Mouse (Mus musculus): ENCODE measurements at regions not wholly inside any gene's neighbourhood (a gene's known extent, or its start where the extent isn't known, plus 50 kb on each side); places are given as distances from the start of the nearest gene placed in this dataset.
"Not testable (repeated sequence)": the region's sequence is repeated elsewhere in the genome, so short reads cannot be mapped to it uniquely, and the experiment has no call there.

GRCm38 (mm10) chr1:168659578-168659977 is 227.5 kb upstream of the Pbx1 start:
- H3K27ac ChIP-seq (ENCODE audit: insufficient read depth, low read length), result no peak overlapping the region
- TF ChIP-seq CTCF (IDR thresholded peaks at IDR 0.05; ENCODE audit: extremely low read depth, insufficient read depth, low read length) (no peak), POLR2A (IDR thresholded peaks at IDR 0.05; ENCODE audit: extremely low read depth, insufficient read depth, low read length) (no peak)
- no peak overlapping the region for H3K4me3 ChIP-seq (ENCODE audit: insufficient read depth, low read length)
- no peaks in the 10 kb centered on the region for H3K4me1 ChIP-seq (ENCODE audit: control insufficient read depth, insufficient read depth, low read length)

DNA sequence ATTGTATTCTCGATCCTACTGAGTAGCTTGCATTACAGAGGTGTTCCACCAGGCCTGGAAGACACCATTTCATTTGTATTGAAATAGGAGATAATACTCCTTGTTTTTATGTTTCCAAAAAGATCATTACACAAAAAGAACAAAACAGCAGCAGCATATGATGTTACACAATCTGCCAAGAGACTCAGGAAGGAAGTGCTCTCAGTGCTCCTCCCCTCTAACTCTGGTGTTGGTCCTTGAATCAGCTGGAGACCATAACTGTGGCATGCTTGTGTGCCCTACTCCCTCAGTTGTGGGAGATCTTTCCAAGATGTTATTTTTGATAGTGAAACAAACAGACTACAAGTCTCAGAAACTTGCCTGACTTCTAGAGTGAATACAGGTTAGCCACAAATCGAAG is 200.8 kb upstream of the Pbx1 start:
- no peaks in the 10 kb centered on the region for H3K4me1 ChIP-seq (ENCODE audit: control insufficient read depth, insufficient read depth, low read length)
- no peak for TF ChIP-seq CTCF (IDR thresholded peaks at IDR 0.05; ENCODE audit: extremely low read depth, insufficient read depth, low read length)
- TF ChIP-seq POLR2A (IDR thresholded peaks at IDR 0.05; ENCODE audit: extremely low read depth, insufficient read depth, low read length), result no peak
- no peak overlapping the region for H3K27ac ChIP-seq (ENCODE audit: insufficient read depth, low read length)
- H3K4me3 ChIP-seq (ENCODE audit: insufficient read depth, low read length), result no peak overlapping the region

DNA sequence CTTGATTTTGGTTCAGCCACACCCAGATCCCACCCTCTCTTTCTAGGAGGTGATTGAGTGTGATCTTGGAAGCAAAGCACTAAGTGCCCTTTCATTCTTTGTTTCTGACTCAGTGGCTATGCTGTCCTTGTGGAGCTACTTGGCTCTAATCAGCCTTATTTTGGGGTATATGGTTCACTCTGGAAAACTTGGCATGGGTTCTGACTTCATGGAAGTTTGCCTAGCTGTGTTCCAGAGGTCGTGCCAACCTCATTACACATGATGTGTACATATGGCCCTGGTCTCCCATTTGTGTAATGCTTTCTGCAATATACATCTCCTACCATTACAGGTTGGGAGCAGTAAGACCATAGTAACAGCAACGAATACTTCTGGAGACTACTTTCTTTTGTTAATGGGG is 199.9 kb upstream of the Pbx1 start:
- no peak overlapping the region for H3K4me3 ChIP-seq (ENCODE audit: insufficient read depth, low read length)
- no peak overlapping the region for H3K27ac ChIP-seq (ENCODE audit: insufficient read depth, low read length)
- H3K4me1 ChIP-seq (ENCODE audit: control insufficient read depth, insufficient read depth, low read length), result no peaks in the 10 kb centered on the region
- TF ChIP-seq CTCF (IDR thresholded peaks at IDR 0.05; ENCODE audit: extremely low read depth, insufficient read depth, low read length), result no peak
- TF ChIP-seq POLR2A (IDR thresholded peaks at IDR 0.05; ENCODE audit: extremely low read depth, insufficient read depth, low read length), result no peak

DNA sequence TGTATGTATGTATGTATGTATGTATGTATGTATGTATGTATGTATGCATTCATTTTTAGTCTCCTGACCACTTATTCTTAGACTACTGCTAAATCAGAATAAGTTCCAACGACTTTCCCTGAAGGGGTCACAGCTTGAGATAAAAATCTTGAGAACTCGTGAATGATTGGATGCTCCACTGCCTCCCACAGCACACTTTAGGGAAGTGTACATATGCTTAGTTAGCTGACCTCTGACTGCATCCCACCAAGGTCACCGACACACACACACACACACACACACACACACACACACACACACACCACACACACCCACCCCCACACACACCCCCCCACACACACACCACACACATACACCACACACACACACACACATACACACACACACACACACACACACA is 169.9 kb upstream of the Pbx1 start:
- not testable (repeated sequence) for H3K4me1 ChIP-seq (ENCODE audit: control insufficient read depth, insufficient read depth, low read length); H3K27ac ChIP-seq (ENCODE audit: insufficient read depth, low read length); H3K4me3 ChIP-seq (ENCODE audit: insufficient read depth, low read length)

DNA sequence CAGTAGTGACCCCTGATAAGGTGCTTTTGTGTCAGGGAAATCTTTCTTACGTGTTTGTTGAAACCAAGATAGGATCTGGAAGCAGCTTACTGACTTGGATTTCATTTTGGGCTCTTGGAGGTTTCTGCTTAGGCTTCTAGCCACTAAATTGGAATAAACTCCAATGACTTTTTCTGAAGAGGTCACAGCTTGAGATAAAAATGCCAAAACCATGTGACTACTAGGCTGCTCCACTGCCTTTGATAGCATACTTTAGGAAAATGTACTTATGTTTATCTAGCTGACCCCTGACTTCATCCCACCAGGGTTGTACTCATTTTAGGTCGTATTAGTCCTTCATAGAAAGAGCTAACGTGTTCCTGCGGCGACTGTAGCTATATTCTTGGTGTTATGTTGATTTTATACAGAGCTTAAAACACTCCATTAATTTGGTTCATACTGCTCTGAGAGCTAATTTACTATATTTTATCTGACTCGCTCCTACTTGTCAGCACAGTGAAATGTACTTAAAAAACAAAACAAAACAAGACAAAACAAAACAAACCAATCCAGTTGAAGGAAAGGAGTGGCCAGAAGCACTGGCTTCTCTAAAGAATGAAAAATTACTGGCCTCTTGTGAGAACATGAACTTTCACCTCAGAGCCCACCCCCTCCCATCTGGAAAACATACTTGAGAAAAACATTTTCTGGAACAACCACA is 168.5 kb upstream of the Pbx1 start:
- Histone ChIP-seq H3K4me3 (ENCODE audit: insufficient read depth, low read length) (no peak overlapping the region), H3K27ac (ENCODE audit: insufficient read depth, low read length) (no peak overlapping the region), H3K4me1 (ENCODE audit: control insufficient read depth, insufficient read depth, low read length) (no peaks in the 10 kb centered on the region)
- no peak for TF ChIP-seq POLR2A (IDR thresholded peaks at IDR 0.05; ENCODE audit: extremely low read depth, insufficient read depth, low read length)
- TF ChIP-seq CTCF (IDR thresholded peaks at IDR 0.05; ENCODE audit: extremely low read depth, insufficient read depth, low read length), result no peak

DNA sequence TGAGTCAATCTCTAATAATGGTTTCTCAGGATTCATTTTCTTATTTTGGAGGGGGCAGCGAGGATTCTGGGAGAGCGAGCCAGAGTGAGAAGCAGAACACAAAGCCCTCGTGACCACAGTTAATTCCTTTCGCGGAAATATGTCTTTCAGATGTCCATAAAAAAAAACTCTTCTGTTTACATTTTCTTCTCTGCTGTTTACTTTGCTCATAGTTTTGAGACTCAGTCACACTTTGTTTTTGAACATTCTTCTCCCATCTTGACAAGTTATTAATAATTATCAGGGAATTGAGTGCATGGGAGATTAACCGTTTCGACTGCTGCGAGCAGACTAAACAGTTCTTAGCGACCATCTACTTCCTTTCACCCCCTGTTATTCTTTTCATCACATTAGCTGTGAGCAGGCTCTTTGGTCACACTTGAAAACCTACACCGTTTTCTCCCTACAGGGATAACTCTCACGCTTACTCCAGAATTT is 166.2 kb upstream of the Pbx1 start:
- Histone ChIP-seq H3K4me1 (ENCODE audit: control insufficient read depth, insufficient read depth, low read length) (no peaks in the 10 kb centered on the region), H3K27ac (ENCODE audit: insufficient read depth, low read length) (no peak overlapping the region), H3K4me3 (ENCODE audit: insufficient read depth, low read length) (no peak overlapping the region)
- no peak for TF ChIP-seq CTCF (IDR thresholded peaks at IDR 0.05; ENCODE audit: extremely low read depth, insufficient read depth, low read length)

GRCm38 (mm10) chr1:168597495-168597894 is 165.4 kb upstream of the Pbx1 start:
- Histone ChIP-seq H3K27ac (ENCODE audit: insufficient read depth, low read length) (no peak overlapping the region), H3K4me3 (ENCODE audit: insufficient read depth, low read length) (no peak overlapping the region), H3K4me1 (ENCODE audit: control insufficient read depth, insufficient read depth, low read length) (no peaks in the 10 kb centered on the region)
- no peak for TF ChIP-seq CTCF (IDR thresholded peaks at IDR 0.05; ENCODE audit: extremely low read depth, insufficient read depth, low read length)
- no peak for TF ChIP-seq POLR2A (IDR thresholded peaks at IDR 0.05; ENCODE audit: extremely low read depth, insufficient read depth, low read length)

DNA sequence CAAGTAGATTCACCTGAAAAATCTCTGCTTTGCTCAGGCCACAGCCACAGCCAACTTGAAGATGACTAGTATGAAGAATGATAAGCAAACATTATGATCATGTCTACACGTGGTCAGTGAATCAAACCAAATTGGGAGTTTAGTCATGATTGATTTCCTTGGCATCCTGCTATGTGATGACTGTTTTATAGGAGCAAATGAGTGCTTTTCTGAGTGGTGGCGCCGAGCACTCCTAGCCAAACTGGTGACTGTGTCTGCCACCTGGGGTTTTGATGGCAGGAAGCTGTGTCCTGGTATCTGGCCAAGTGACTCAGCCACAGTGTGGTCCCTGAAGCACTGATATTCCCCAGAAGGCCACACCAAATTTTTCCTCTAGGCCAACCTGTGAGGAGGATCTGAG is 152.1 kb upstream of the Pbx1 start:
- Histone ChIP-seq H3K4me3 (ENCODE audit: insufficient read depth, low read length) (no peak overlapping the region), H3K27ac (ENCODE audit: insufficient read depth, low read length) (no peak overlapping the region), H3K4me1 (ENCODE audit: control insufficient read depth, insufficient read depth, low read length) (no peaks in the 10 kb centered on the region)
- TF ChIP-seq CTCF (IDR thresholded peaks at IDR 0.05; ENCODE audit: extremely low read depth, insufficient read depth, low read length), result no peak
- no peak for TF ChIP-seq POLR2A (IDR thresholded peaks at IDR 0.05; ENCODE audit: extremely low read depth, insufficient read depth, low read length)

DNA sequence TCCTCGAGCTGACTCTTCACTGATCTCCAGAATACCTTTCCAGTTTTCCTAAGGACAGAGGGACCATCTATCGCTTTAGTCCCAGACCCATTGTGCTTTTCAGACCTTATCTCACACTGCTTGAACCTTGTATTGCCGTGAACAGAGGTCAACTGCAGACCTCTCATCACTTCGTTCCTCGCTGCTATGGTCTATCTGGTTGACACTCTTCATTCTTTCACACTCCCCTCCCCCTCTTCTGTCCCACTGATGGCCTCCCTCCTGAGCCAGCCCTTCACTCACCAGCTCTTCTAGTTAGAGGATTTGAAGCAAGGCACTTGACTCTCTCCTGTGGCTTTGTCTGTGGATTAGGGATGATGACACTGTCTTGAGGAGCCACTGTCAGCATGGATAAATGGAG is 150.4 kb upstream of the Pbx1 start:
- H3K4me1 ChIP-seq (ENCODE audit: control insufficient read depth, insufficient read depth, low read length), result no peaks in the 10 kb centered on the region
- no peak overlapping the region for H3K27ac ChIP-seq (ENCODE audit: insufficient read depth, low read length)
- no peak for TF ChIP-seq CTCF (IDR thresholded peaks at IDR 0.05; ENCODE audit: extremely low read depth, insufficient read depth, low read length)
- TF ChIP-seq POLR2A (IDR thresholded peaks at IDR 0.05; ENCODE audit: extremely low read depth, insufficient read depth, low read length), result no peak
- no peak overlapping the region for H3K4me3 ChIP-seq (ENCODE audit: insufficient read depth, low read length)

DNA sequence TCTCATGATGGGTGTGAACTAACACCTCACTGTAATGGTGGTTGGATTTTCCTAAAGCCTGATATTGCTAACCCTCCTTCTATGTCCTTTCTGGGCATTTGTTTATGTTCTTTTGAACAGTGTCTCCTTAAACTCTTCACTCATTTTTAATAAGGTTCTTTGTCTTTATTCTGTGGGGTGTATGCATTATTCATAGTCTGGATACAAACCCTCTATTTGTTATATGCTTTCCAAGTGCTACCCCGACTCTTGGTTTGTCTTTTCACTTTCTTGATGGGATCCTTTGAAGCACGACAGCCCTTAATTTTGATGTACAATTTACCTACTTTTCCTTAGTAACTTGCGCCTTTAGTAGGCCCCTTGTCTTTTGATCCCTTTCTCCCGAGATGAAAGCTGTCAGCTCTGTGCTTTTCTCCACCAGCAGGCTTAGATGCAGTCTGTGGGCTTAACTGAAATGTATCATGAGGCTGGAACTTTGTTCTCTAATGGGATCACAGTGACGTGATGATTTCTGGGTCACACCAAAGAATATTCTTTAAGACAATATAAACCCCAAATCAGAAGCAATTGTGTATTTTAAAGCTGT is 138.0 kb upstream of the Pbx1 start:
- H3K4me3 ChIP-seq (ENCODE audit: insufficient read depth, low read length), result no peak overlapping the region
- TF ChIP-seq POLR2A (IDR thresholded peaks at IDR 0.05; ENCODE audit: extremely low read depth, insufficient read depth, low read length) (no peak), CTCF (IDR thresholded peaks at IDR 0.05; ENCODE audit: extremely low read depth, insufficient read depth, low read length) (no peak)
- no peak overlapping the region for H3K27ac ChIP-seq (ENCODE audit: insufficient read depth, low read length)
- H3K4me1 ChIP-seq (ENCODE audit: control insufficient read depth, insufficient read depth, low read length), result no peaks in the 10 kb centered on the region
